Mouse (Mus musculus) thymus, postnatal 14 days (tissue): ENCODE measurements around the gene Usp48.

Source experiments
- DNase-seq: peaks from one replicate; pipeline ENCODE4 v3.0.0; 2021

The Usp48 gene

GRCm38 (mm10) chr4:137610256-137610655 is 16.7 kb downstream of the Usp48 start:
- no peak for DNase-seq

- no peak for DNase-seq
These were observed 29.3 kb downstream of the Usp48 start for GRCm38 (mm10) chr4:137622847-137623246.

- DNase-seq, result no peak
These were observed 34.1 kb downstream of the Usp48 start for GRCm38 (mm10) chr4:137627476-137628235.

- no peak for DNase-seq
These were observed 34.8 kb downstream of the Usp48 start for GRCm38 (mm10) chr4:137628400-137628799.

- DNase-seq, result no peak
These were observed 35.8 kb downstream of the Usp48 start for GRCm38 (mm10) chr4:137629354-137629753.

GRCm38 (mm10) chr4:137630153-137630552 is 36.6 kb downstream of the Usp48 start:
- DNase-seq, result no peak

- no peak for DNase-seq
These were observed 38.0 kb downstream of the Usp48 start for GRCm38 (mm10) chr4:137631596-137631995.

- DNase-seq, result no peak
These were observed 39.8 kb downstream of the Usp48 start for GRCm38 (mm10) chr4:137633394-137633793.

- no peak for DNase-seq
These were observed 43.0 kb downstream of the Usp48 start for GRCm38 (mm10) chr4:137636597-137636996.

- peak; percentile 18 for DNase-seq
These were observed 48.0 kb downstream of the Usp48 start for GRCm38 (mm10) chr4:137641556-137641955.

- DNase-seq, result no peak
These were observed 48.5 kb downstream of the Usp48 start for GRCm38 (mm10) chr4:137642101-137642500.

- no peak for DNase-seq
These were observed 49.9 kb downstream of the Usp48 start for GRCm38 (mm10) chr4:137643459-137643858.

- no peak for DNase-seq
These were observed 52.7 kb downstream of the Usp48 start for GRCm38 (mm10) chr4:137646262-137646661.

- no peak for DNase-seq
These were observed 54.1 kb downstream of the Usp48 start for GRCm38 (mm10) chr4:137647648-137648047.

- no peak for DNase-seq
These were observed 54.7 kb downstream of the Usp48 start for GRCm38 (mm10) chr4:137648230-137648629.

- no peak for DNase-seq
These were observed 57.4 kb downstream of the Usp48 start for GRCm38 (mm10) chr4:137650912-137651311.

- DNase-seq, result no peak
These were observed 59.3 kb downstream of the Usp48 start for GRCm38 (mm10) chr4:137652835-137653346.

- DNase-seq, result no peak
These were observed 61.9 kb downstream of the Usp48 start for GRCm38 (mm10) chr4:137655241-137656031.

GRCm38 (mm10) chr4:137657674-137658073 is 64.1 kb downstream of the Usp48 start:
- DNase-seq, result no peak

- DNase-seq, result no peak
These were observed 66.0 kb downstream of the Usp48 start for GRCm38 (mm10) chr4:137659541-137659940.

GRCm38 (mm10) chr4:137660364-137661077 is 67.0 kb downstream of the Usp48 start:
- no peak for DNase-seq

- DNase-seq, result no peak
These were observed 67.5 kb downstream of the Usp48 start for GRCm38 (mm10) chr4:137661078-137661450.

GRCm38 (mm10) chr4:137661547-137661946 is 68.0 kb downstream of the Usp48 start:
- no peak for DNase-seq
